Mouse (Mus musculus) cerebellum, adult 2 months (tissue): ENCODE data around the gene Nsd2. TPM values are rescaled to one million over a fixed set of nuclear protein-coding genes. Genes with fewer than 3 reads are reported as not detected.

Experiments
- DNase-seq, 2 experiments: peaks; one replicate each; pipeline ENCODE4 v3.0.0; 2021
- H3K27ac ChIP-seq: fragments of 200-500 bp; 2 replicates; pipeline ENCODE4 v1.5.1; 2012; ENCODE audit warnings: low read length, control low read depth, inconsistent platforms; ENCODE audit not compliant: insufficient read depth
- H3K27me3 ChIP-seq: fragments of 200-500 bp; 2 replicates; pipeline ENCODE4 v1.6.1; 2012; ENCODE audit warnings: inconsistent platforms, mild to moderate bottlenecking, low read length, moderate library complexity; ENCODE audit not compliant: control insufficient read depth, insufficient read depth
- H3K4me1 ChIP-seq: fragments of 200-500 bp; 2 replicates; pipeline ENCODE4 v1.6.1; 2011; ENCODE audit warnings: low read length; ENCODE audit not compliant: control insufficient read depth, insufficient read depth
- H3K4me3 ChIP-seq: fragments of 200-500 bp; replicated peaks from 2 replicates; pipeline ENCODE3; 2011; ENCODE audit warnings: mild to moderate bottlenecking, low read depth, low read length, control low read depth; ENCODE audit not compliant: insufficient read depth
- CTCF ChIP-seq: fragments of 200-500 bp; IDR thresholded peaks from 2 replicates; pipeline ENCODE4 v1.5.1; 2011; ENCODE audit warnings: low read depth, mild to moderate bottlenecking, control low read depth, low read length, moderate library complexity, borderline replicate concordance; ENCODE audit not compliant: insufficient read depth
- POLR2A ChIP-seq: fragments of 200-500 bp; IDR thresholded peaks from 2 replicates; pipeline ENCODE4 v1.6.1; 2011; ENCODE audit warnings: low read length, control low read depth, borderline replicate concordance; ENCODE audit not compliant: insufficient read depth
- WGBS: fragments of 180-500 bp; shearing (Covaris S2); methylation state at CpG from one replicate; pipeline ENCODE4 v1.1.7; 2018; 5-methylcytosine and 5-hydroxymethylcytosine counted together
- polyA plus RNA-seq: library from polyadenylated mRNA; depleted of rRNA; stranded (reverse); fragments of >200 nt; gene quantifications from 2 replicates; pipeline ENCODE4 v1.2.3, GENCODE M21; 2012

Nsd2 gene
- polyA plus RNA-seq, 1 experiment: 43.3 TPM

DNA sequence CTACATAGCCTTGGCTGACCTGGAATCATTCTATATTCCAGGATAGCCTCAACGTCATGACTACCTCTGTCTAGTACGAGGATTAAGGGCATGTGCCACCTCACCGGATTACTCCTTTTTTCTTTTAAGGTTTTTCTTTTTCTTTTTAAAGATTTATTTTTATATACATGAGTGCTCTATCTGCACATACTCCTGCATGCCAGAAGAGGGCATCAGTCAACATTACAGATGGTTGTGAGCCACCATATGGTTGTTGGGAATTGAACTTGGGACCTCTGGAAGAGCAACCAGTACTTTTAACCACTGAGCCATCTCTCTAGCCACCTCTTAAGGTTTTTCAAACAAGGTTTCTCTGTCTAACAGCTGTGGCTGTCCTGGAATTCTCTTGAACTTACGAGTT is 9.0 kb upstream of the Nsd2 start:
- Histone ChIP-seq H3K27ac (no peak overlapping the region), H3K4me1 (no peaks in the 10 kb centered on the region), H3K4me3 (no peak overlapping the region), H3K27me3 (no peaks in the 10 kb centered on the region)
- TF ChIP-seq CTCF (no peak), POLR2A (no peak)
- WGBS: 86% methylated on average over 4 of the region's 4 CpGs
- DNase-seq: no peak

DNA sequence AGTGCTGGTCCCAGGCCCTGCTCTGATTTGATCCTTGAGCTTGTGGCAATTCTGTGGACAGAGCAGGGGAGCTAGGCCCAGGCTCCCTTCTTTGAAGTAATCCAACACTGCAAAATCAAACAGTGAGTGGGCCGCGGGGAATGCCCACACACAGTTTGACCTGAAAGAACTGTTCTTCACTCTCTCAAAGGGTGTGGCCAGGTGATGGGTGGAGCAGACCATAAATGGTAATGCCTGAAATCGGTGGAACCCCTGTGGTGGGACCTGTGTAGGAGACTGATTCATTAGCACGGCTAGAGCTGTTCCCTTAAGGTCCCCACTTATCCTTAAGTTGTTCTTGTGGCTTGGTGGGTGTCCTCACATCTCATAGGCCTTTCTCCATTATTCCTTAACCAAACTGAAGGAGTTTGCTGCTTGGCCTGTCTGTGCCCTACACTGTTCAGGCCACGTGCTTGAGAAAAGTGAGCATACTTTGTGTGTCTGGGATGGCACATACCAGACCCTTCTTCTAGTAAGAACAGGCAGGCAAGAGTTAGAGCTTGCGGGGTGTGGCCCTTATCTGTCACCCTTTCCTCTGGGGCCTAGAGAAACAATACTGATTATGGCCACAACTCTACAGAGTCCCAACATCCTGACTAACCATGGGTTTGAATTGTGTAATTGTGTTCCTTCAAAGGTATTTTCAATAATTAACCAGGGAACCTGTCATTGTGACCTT is 4.4 kb upstream of the Nsd2 start:
- no peak for TF ChIP-seq CTCF
- TF ChIP-seq POLR2A: no peak
- H3K4me3 ChIP-seq: no peak overlapping the region
- H3K27ac ChIP-seq: no peak overlapping the region
- no peak for DNase-seq
- 87% methylated on average over 6 of the region's 6 CpGs for WGBS
- no peaks in the 10 kb centered on the region for H3K27me3 ChIP-seq
- peaks cover 5% of the 10 kb centered on the region for H3K4me1 ChIP-seq

DNA sequence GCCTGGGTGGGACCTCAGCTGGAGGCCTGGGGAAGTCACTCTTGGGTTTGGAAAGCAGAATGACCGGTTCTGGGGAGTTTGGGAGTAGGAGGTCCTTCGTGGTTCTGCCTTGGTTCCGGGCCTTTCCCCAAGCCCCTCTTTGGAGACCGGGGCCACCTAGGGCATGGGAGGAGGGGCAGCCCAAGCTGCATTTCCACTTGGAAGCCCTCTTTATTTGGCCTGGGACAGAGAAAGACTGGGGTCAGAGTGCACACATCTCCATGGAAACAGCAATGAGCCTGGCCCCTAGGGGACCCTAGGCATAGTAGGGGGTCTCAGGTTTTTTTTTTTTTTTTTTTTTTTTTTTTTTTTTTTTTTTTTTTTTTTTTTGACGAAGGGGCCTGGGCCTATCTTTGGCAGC is 2.4 kb upstream of the Nsd2 start:
- WGBS: 24% methylated on average over 5 of the region's 5 CpGs
- Histone ChIP-seq H3K27ac (no peak overlapping the region), H3K4me1 (peaks cover 8% of the 10 kb centered on the region)

DNA sequence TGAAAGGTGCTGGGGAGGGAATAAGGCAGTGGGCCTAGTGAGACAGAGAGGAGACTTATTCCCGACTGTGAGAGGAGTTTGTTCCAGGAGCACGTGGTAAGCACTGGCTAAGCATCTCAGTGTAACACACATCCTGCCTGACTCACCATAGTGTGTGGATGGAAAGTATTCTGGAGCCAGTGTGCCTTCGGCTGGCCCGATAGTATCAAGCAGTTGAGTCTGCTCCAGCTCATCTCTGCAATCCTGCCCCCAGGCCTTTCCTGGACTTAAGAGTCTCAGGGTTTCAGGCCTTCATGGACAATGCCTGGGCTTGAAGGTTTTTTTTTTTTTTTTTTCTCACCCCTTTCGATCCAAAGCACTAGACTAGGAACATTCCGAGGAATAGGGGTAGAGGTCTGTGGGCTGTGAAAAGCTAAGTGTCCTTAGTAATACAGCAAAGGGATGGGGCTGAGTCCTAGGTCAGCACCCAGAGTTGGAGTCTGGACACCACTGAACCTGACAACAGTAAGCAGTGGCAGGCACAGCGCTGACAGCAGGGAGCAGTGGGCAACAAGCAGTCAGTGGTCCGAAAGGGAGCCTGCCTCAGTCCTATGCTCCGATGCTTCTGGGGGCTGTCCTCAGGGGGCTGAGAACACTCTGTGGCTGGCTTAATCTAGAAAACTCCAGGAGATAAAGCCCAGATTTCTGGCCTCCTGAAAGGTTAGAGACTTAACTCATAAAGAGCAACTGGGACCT is 1.2 kb upstream of the Nsd2 start:
- Histone ChIP-seq H3K27me3 (no peaks in the 10 kb centered on the region), H3K27ac (peak overlapping the region; percentile 83), H3K4me3 (peak overlapping the region; percentile 64), H3K4me1 (peaks cover 8% of the 10 kb centered on the region)
- 7% methylated on average over 9 of the region's 9 CpGs for WGBS
- peak; percentile 24 to 27 for DNase-seq
- TF ChIP-seq CTCF (no peak), POLR2A (no peak)

More for the DNA sequence above, 2.4 kb upstream of the Nsd2 start:
- H3K4me3 ChIP-seq: no peak overlapping the region
- no peak for DNase-seq
- no peaks in the 10 kb centered on the region for H3K27me3 ChIP-seq
- no peak for TF ChIP-seq POLR2A
- no peak for TF ChIP-seq CTCF

- Histone ChIP-seq H3K27me3 (no peaks in the 10 kb centered on the region), H3K4me3 (peak overlapping the region; percentile 98), H3K4me1 (peaks cover 8% of the 10 kb centered on the region), H3K27ac (peak overlapping the region; percentile 62)
- DNase-seq: peak; percentile 73 to 79
- 1% methylated on average over 116 of the region's 121 CpGs for WGBS
- TF ChIP-seq POLR2A (0 out of 2 replicates have a peak, but pooled peaks have one; percentile 24), CTCF (no peak)
Observed at GRCm38 (mm10) chr5:33820733-33821621, 452 bp downstream of the Nsd2 start.

DNA sequence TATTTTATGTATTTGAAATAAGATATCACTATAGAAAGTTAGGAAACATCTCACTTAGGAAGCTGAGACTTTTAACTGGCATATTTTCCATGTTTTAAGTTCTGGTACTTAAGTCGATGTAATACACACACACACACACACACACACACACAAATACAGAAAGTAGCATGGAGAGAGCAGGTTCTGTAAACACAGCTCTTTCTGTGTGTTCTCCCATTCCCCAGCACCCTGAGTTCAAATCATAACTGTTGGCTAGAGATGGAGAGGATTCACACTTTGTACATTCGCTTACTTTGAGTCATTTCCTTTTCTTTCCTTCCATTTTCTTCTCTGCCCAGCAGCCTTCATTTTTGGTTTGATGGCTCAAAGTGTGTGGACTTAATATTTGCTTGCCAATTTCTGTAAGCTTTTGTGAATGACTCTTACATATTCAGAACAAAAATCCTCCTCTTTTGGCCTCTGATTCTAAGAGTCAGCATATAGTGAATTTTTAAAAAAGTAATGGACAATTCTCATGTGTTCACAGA is 1.4 kb downstream of the Nsd2 start:
- Histone ChIP-seq H3K27me3 (no peaks in the 10 kb centered on the region), H3K4me3 (peak overlapping the region; percentile 98), H3K27ac (no peak overlapping the region), H3K4me1 (peaks cover 8% of the 10 kb centered on the region)
- TF ChIP-seq CTCF (no peak), POLR2A (no peak)
- 22% methylated on average over 2 of the region's 2 CpGs for WGBS
- no peak for DNase-seq

DNA sequence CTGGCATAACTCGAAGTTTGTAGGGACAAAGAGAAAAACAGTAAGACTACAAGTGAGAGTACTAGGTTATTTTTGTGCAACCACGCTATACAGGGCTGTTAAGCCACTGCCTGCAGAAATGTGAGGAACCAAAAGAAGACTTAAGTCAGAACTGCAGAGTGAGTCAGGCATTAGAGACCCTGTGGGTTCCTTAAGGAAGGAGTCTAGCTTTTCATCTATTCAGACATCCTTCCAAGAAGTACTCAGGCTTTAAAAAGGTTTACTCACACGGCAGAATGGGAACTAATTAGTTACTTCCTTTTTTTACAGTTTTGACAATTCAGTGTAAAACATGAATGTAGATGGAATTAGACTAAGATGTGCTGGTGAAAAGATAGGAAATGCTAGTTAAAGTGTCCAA is 1.9 kb downstream of the Nsd2 start:
- no peak overlapping the region for H3K4me3 ChIP-seq
- H3K4me1 ChIP-seq: peaks cover 8% of the 10 kb centered on the region
- 35% methylated on average over 3 of the region's 3 CpGs for WGBS
- H3K27ac ChIP-seq: no peak overlapping the region
- DNase-seq: no peak
- no peaks in the 10 kb centered on the region for H3K27me3 ChIP-seq
- TF ChIP-seq POLR2A: no peak
- TF ChIP-seq CTCF: no peak
